Mouse (Mus musculus) T-cell, adult 2 months (primary cell): ENCODE measurements around the gene Prkrip1.
A peak's percentile ranks its signal among the peaks of the same experiment; 100 is the strongest.

Experiments used
- DNase-seq: peaks from one replicate; pipeline ENCODE4 v3.0.0; 2022; ENCODE audit warnings: low spot score

Prkrip1 gene

DNA sequence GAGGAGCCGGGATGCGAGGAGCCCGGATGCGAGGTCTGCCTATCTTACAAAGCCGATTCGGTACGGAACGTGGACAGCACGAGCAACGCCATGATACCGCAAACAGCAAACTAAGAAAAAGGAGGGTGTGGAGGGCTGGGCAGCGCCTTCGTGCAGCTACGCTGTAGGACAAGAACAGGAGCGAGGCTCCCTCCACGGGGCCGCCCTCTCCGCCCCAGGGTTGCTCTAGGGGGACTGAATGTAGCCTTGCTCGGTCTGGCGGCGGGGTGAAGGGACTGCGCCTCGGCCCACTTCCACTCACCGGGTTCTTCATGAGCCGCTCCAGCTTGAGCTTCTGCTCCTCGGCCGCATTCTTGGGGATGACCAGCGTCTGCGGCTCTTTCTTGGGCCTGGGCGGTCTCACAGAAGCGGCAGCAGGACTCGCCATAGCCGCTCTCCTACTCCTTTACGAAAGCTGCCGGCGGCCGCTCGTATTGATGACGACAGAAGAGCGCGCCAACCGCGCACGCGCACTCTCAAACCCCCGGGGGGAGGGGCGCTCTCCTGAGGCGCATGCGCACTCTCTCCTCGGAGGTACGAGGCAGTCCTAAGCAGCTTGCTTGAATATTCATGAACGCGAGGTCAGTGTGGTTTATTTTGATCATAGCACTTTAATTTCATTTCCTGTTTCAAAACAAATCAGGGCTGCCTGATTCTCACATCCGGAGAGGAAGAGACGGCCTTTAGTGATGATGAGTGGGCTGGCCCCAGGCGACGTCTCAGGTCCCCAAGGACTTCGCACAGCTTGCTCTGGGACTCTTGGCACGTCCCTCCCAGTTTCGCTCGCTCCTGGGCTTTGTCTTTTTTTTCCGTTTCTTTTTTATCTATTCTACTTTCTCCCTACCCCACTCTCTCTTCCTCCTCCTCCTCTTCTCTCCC, at the start of gene Prkrip1:
TSS of gene Prkrip1 (minus strand) at position 490 of the 918 bp plus-strand sequence.
- peak; percentile 96 for DNase-seq

DNA sequence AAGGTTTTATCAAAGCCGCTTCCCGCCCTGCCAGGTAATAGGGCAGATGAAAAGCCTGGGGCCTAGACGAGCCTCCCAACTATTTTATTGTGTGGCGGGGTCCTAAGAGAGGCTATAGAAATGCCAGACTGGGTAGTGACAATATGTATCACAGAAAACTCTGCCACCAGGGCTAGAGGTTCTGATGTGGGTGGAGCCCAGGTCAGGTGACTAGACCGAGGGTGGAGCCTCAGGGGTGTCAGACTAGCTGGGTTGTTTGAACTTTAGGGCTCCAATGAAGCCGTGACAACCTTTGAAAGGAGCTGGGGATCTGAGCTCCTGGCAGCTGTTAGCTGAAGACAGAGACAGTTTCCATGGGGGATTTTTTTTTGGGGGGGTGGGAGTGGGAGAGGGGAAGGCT, 49.7 kb upstream of the Prkrip1 start:
- no peak for DNase-seq

GRCm38 (mm10) chr5:136246452-136246838, 47.7 kb upstream of the Prkrip1 start, which contains the start of gene Sh2b2:
Gene Sh2b2, minus strand, starts transcription at chr5:136246556.
- no peak for DNase-seq

GRCm38 (mm10) chr5:136245541-136246451, 47.0 kb upstream of the Prkrip1 start:
- no peak for DNase-seq

DNA sequence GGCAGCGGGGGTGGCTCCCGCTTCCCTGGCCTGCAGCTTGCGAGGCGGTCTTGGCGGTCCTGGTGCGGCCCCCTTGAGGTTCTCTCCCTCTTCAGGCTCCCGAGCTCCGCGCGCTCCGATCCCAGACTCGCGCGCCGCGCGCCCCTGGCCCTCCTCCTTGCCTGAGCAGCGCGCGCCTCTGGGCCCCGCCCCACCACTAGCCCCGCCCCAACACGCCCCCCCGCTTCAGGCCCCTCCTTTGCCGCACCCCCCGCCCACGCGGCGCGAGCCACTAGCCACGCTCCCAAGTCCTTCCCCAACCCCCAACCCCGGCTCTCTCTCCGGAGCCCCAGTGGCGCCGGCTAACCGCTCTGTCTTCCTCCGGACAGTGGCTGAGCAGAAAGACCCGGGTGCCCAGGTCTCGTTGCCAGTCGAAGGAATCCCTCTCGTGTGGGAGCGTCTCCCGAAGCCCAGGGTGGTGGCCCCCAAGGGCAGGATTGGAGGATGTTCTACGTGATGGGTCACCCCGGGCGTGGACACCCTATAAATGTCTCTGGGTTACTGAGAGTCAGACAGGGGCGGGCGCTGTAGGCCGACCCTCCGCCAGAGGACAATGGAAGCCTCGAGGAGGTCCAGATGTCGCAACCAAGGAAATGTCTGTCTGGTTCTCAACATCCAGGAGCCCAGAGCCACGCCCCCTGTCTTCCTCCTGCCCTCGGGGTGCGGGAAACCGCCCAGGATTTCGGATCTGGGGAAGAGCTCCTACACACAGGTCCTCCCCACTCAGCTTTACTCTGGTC, 46.2 kb upstream of the Prkrip1 start:
- DNase-seq = peak; percentile 34

DNA sequence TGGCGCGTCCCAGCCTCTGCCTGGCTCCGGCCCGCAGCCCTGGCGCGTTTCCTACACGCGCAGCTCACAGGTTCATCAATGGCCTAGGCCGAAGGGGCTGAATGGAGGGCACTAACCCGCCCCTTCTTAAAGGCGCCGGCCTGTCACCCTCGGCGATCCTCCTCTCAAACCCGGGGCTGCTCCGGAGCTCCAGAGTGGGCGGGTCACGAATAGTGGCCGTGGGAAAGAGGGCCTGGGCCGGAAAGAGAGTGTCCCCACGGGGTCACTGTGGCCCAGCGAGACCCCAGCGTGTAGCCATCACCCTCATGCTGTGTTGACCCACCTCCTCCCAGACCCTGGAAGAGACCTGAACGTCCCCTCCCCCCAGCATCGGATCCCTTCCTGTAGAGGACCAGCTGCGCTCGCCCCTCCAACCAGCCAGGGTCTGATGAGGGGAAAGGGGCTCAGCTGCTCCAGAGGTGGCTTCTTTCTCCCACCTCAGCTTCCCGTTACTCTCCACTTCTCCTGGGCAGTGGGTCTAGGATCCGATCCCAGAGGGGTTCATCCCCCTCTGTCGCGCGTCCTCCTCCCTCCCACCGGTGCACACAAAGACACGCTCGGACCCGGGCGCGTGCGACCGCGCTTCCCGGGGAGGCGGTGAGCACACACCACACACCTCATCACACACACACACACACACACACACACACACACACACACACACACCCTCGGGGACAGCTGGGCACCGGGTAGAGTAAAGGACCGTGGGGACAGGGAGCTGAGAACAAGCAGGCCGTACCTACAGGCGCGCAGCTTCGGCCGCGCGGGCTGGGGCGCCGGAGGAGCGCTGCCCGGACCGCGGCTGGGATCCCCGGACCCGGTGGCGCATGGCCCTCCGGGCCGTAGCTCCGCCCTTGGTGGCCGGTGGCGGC, 45.3 kb upstream of the Prkrip1 start:
- no peak for DNase-seq

DNA sequence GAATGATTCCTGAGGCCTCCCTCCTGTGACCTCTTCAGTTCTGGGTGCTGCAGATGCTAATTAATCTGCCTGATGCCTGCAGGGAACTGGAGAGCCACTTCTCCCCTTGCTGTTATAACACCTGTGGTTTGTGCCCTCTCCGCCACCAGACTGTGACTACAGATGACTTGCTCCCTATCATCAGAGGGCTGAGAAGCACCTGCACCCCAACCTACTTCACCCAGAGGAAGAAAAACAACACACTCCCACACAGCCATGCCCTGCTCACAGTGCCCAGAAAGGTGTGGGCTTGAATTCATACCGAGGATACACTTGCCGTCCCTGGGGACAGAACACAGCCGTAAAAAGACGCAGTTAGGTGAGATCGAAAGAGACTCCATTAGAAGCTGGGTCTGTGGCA, 42.4 kb upstream of the Prkrip1 start:
- DNase-seq = no peak

DNA sequence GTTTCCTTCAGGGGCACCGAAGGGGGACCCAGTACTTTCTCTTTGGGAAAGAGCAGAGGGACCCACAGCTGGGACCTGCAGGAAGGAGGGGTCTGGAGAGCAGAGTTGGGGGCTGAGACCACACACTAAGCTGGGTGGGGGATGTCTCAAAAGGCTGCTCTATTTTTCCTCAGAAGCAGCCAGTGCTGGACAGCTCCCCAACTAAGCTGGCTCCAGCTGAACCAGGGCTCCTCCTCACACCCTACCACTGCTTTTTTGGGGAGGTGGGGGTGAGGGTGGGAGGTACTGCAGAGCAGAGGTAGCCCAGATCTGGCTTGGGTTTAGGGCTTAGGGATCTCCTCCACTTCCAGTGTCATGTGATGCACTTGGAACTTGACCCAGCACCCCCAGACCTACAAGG, 41.6 kb upstream of the Prkrip1 start:
- no peak for DNase-seq

GRCm38 (mm10) chr5:136237607-136238006, 38.8 kb upstream of the Prkrip1 start:
- no peak for DNase-seq

DNA sequence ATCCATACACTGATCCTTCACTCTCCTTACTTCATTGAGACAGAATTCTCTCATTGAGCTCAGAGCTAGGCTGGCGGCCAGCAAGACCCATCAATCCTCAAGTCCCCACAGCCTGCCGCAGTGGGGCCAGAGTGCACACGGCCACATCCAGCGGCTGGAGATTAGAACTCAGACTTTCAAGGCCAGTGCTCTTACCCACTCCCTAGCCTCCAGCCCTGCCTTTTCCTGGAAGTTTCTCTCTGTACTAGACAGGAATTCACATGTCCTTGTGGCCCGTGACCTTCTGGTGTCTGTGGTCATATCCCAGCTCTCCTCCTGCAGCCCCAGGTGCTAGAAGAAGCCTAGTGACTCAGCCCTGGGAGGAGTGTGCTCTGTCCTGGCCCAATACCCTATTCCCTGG, 37.8 kb upstream of the Prkrip1 start:
- DNase-seq = no peak

DNA sequence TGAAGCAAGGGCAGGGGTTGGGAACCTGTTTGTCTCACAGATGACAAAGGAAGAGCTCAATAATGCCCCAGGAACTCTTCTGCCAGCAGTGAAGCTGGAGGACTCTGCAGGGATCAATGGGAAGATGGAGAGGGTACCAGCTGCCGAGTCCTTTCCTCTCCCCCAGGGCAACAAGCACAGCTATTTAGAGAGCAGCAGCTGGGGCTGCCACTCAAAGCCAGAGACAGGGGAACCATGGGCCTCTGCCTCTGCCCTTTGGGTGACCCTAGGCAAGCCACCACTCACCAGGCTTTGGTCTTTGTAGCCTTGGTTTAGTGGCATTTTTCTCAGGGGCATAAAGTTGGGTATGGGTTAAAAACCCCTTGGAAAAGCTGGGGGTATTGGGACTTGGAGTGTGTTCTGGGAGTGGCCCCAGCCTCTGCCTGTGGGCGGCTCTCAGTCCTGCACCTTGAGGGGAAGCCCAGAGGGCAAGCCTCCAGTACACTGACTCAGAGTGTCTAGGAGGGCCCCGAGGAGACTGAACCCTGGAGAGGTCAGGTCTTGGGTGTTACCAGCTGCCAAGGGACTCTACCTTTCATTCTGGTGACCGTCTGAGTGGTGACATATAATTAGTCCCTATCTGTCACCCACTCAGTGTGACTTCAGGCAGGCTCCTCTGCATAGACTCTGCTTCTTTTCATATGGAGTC, 31.7 kb upstream of the Prkrip1 start:
- DNase-seq = no peak

GRCm38 (mm10) chr5:136226246-136226876, 27.6 kb upstream of the Prkrip1 start:
- DNase-seq = no peak

DNA sequence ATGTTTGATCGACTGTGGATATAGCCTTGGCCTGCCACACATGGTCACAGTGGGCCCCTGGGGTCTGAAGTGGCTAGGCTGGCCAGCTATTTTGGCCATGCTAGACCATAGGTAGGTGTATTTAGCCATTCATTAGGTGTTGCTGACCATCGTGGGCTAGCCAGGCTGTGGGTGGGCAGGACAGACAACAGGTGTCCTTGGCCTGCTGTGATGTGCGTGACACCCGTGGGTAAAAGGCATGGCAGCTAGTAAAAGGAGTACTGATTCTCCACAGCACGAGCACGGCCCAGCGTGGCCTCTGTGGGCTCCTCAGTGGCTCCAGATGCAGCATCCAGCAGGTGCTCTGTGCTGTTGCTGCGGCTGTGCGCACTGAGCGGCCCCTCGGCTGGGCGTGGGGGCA, 19.8 kb upstream of the Prkrip1 start:
- no peak for DNase-seq

- DNase-seq = no peak
Observed at GRCm38 (mm10) chr5:136217932-136218381, 19.2 kb upstream of the Prkrip1 start.

- no peak for DNase-seq
Observed at GRCm38 (mm10) chr5:136217004-136217665, 18.4 kb upstream of the Prkrip1 start.

- no peak for DNase-seq
Observed at GRCm38 (mm10) chr5:136215958-136216357, 17.2 kb upstream of the Prkrip1 start.

DNA sequence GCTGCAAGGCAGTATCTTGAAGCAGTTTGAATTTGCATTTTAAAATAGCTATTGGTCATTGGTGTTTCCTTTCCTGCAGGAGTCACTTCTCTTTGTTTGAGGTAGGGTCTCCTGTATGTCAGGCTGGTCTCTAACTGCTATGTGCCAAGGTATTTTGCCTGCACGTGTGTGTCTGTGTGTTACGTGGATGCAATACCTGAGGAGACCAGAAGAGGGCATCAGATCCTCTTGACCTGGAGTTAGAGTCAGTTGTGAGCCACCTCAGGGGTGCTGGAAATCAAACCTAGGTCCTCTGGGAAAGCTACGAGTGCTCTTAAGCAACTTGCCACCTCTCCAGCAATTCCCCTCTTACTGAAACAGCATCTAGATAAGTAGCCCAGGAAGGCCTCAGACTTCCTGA, 16.4 kb upstream of the Prkrip1 start:
- DNase-seq = no peak

DNA sequence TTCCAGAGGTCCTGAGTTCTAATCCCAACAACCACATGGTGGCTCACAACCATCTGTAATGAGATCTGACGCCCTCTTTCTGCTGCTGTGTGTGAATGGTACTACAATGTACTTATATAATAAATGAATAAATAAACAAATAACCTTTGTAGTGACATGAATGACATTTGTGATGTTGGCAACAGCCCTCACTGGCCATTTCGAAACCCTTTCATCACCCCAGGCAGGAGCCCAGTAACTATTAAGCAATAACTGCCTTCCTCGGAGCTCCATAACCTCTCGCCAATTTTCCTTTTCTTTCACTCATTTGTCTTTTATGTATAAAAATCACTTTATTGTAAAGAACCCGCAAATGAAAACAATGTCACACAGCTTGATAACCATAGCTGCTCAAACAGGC, 15.0 kb upstream of the Prkrip1 start:
- no peak for DNase-seq

- no peak for DNase-seq
Observed at GRCm38 (mm10) chr5:136212716-136213115, 14.0 kb upstream of the Prkrip1 start.
